Mouse (Mus musculus) forebrain, embryonic 10.5 days (tissue): ENCODE data around the gene Tbk1. TPM values are rescaled to one million over a fixed set of nuclear protein-coding genes. Genes with fewer than 3 reads are reported as not detected.
A peak's percentile ranks its signal among the peaks of the same experiment; 100 is the strongest.

ENCODE experiments used
- DNase-seq: peaks from one replicate; pipeline ENCODE4 v3.0.0-alpha.2; 2017; ENCODE audit warnings: low spot score; ENCODE audit errors: extremely low spot score
- H3K27ac ChIP-seq: fragments of 300-500 bp; sonication (generic); 2 replicates; pipeline ENCODE4 v1.5.1; 2016; ENCODE audit warnings: mild to moderate bottlenecking
- H3K27me3 ChIP-seq: fragments of 300-500 bp; sonication (generic); 2 replicates; pipeline ENCODE4 v1.6.1; 2016; ENCODE audit warnings: mild to moderate bottlenecking; ENCODE audit not compliant: poor library complexity, severe bottlenecking
- H3K36me3 ChIP-seq: fragments of 300-500 bp; sonication (generic); replicated peaks from 2 replicates; pipeline ENCODE4 v1.6.1; 2016; ENCODE audit warnings: mild to moderate bottlenecking, moderate library complexity
- H3K4me1 ChIP-seq: fragments of 300-500 bp; sonication (generic); 2 replicates; pipeline ENCODE4 v1.6.1; 2016
- H3K4me3 ChIP-seq: fragments of 300-500 bp; sonication (generic); 2 replicates; pipeline ENCODE4 v1.5.1; 2016; ENCODE audit warnings: mild to moderate bottlenecking, moderate library complexity
- H3K9me3 ChIP-seq: fragments of 300-500 bp; sonication (generic); 2 replicates; pipeline ENCODE4 v1.6.1; 2016; ENCODE audit warnings: mild to moderate bottlenecking, moderate library complexity
- WGBS: fragments of 180-500 bp; shearing (Covaris S2); methylation state at CpG from one replicate; pipeline ENCODE4 v1.1.7; 2016; 5-methylcytosine and 5-hydroxymethylcytosine counted together
- polyA plus RNA-seq: library from polyadenylated mRNA; unstranded; fragments of >200 nt; fragmentation: Nextera tagmentation; extraction: Ambion mirVana; gene quantifications from 2 replicates; pipeline ENCODE4 v1.2.1, GENCODE M21; 2016

Tbk1 gene
- polyA plus RNA-seq, result 30.1 and 34.9 TPM in 2 replicates

DNA sequence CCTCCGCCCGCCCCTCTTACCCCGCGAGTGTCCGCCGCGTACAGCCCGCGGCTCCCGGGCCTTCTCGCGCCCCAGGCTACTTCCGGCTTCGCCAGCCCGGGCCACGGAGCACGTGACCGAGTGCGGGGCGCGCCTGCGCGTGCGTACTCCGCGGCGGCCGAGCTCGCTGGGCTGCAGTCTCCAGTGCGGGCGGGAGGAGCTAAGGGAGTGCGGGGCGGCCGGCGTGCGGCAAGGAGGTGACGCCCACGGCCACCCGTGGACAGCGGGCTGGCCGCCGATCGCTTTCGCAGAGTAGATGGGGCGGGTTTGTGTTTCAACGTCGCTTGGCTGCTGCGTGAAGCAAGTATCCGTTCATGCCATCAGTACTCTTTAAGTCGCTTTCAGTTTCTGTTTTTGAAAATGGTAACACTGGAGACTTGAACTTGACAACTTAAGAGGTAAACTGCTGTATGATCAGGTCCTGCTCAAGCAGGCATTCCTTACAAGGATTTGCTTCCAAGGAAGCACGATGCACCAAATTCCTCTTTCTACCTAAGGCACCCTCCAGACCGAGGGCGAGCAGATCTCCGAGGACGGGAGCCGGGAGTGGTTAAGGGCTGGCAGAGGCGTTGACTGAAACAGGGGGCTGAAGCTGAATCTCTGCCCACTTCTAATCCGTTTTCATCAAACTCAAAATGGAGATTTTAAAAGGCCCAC is at the start of gene Tbk1:
Gene Tbk1, minus strand, starts transcription at position 113 of the 696 bp plus-strand sequence.
- H3K27ac ChIP-seq, result peak within 1 kb of the TSS; percentile 93
- WGBS, result under 1% methylated on average over 58 of the region's 58 CpGs
- peak within 1 kb of the TSS; percentile 86 for H3K4me3 ChIP-seq
- peak; percentile 87 for DNase-seq
- H3K36me3 ChIP-seq, result peaks cover 56% of the 10 kb centered on the region
- peaks cover 20% of the 10 kb centered on the region for H3K4me1 ChIP-seq
- no peaks in the 10 kb centered on the region for H3K9me3 ChIP-seq
- no peaks in the 10 kb centered on the region for H3K27me3 ChIP-seq

DNA sequence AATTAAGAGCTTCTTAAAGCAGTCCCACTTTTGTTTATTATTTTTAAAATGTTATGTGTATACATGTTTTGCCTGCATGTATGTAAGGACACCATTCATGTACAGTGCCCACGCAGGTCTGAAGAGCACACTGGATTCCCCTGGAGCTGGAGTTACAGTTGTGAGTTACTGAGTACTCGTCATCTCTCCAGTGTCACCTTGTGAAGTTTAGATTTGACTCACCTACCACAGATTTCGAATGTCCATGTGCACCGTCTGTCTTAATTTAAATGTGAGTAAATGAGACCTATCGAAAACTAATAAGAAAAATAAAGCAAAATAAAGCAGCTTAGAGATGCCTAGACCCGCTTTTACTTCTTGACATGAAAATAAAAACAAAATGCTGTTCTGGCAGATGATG is 49.7 kb upstream of the Tbk1 start:
- DNase-seq, result no peak
- H3K27ac ChIP-seq, result no peak overlapping the region
- H3K4me3 ChIP-seq, result no peak overlapping the region
- H3K36me3 ChIP-seq, result no peaks in the 10 kb centered on the region
- H3K4me1 ChIP-seq, result peaks cover 15% of the 10 kb centered on the region
- no peaks in the 10 kb centered on the region for H3K9me3 ChIP-seq
- H3K27me3 ChIP-seq, result peaks cover 15% of the 10 kb centered on the region
- WGBS, result 94% methylated on average over 6 of the region's 6 CpGs

- H3K27me3 ChIP-seq, result no peaks in the 10 kb centered on the region
- no peak overlapping the region for H3K27ac ChIP-seq
- H3K9me3 ChIP-seq, result no peaks in the 10 kb centered on the region
- H3K4me1 ChIP-seq, result no peaks in the 10 kb centered on the region
- no peak for DNase-seq
- H3K36me3 ChIP-seq, result no peaks in the 10 kb centered on the region
- WGBS, result 79% methylated on average over 1 of the region's 1 CpGs
- no peak overlapping the region for H3K4me3 ChIP-seq
Observed at GRCm38 (mm10) chr10:121634159-121634558, 47.6 kb upstream of the Tbk1 start.

DNA sequence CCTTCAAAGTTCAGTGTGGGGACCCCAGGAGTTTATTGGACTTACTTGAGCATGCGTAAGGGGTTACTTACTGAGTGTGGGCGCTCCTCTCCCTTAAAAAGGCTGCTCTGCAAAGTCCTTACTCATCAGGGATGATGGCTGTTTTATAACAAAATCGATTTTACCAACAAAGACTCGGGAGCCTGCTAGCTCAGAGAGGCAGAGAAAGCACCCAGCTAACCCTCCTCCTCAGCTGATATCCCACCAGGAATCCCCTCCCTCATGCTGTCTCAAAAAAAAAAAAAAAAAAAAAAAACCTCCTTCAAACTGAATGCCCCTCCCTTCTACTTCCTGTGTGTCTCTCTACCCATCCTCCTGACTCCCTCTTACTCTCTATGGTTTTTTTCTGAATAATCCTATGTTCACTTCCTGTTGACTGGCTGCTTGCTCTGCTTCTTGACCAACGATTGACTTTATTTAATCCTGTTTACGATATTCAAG is 42.0 kb upstream of the Tbk1 start:
- no peak for DNase-seq
- 91% methylated on average over 6 of the region's 6 CpGs for WGBS
- H3K27ac ChIP-seq, result no peak overlapping the region

DNA sequence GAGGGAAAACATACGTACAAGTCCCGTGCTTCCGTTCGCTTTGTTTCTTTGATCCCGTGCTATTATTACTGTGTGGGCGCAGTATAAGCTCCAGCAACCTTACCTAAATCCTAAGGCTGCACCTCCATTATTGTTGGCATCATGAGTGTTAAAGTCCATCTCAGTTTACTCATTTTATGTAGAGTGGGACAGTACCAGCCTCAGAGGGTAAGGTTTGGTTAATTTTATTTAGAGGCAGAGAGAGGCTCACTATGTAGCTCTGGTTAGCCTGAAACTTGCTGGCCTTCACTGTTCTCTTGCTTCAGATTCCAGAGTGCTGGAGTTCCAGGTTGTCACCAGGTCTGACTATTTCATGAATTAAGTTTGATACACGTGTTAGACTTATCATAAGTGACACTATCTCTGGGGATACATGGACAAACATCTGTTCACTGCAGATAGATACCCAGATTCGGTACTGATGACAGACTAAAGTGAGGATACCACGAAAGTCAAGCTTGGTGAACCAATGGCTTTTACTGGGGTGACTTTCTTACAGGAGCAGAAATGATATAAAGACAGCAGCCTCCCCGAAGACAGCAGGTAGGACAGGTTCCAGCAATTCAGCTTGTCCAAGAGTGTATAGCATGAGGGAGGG is 40.7 kb upstream of the Tbk1 start:
- Histone ChIP-seq H3K4me1 (peaks cover 21% of the 10 kb centered on the region), H3K27me3 (no peaks in the 10 kb centered on the region), H3K27ac (peak overlapping the region; percentile 95; the same call in 1 of the 2 replicates), H3K9me3 (no peaks in the 10 kb centered on the region), H3K36me3 (peaks cover 14% of the 10 kb centered on the region), H3K4me3 (peak overlapping the region; percentile 88; the same call in 1 of the 2 replicates)
- no peak for DNase-seq
- 92% methylated on average over 10 of the region's 10 CpGs for WGBS

More for the DNA sequence above, 42.0 kb upstream of the Tbk1 start:
- Histone ChIP-seq H3K27me3 (no peaks in the 10 kb centered on the region), H3K36me3 (peaks cover 5% of the 10 kb centered on the region; the same call in 1 of the 2 replicates), H3K9me3 (no peaks in the 10 kb centered on the region), H3K4me1 (peaks cover 20% of the 10 kb centered on the region), H3K4me3 (no peak overlapping the region)

DNA sequence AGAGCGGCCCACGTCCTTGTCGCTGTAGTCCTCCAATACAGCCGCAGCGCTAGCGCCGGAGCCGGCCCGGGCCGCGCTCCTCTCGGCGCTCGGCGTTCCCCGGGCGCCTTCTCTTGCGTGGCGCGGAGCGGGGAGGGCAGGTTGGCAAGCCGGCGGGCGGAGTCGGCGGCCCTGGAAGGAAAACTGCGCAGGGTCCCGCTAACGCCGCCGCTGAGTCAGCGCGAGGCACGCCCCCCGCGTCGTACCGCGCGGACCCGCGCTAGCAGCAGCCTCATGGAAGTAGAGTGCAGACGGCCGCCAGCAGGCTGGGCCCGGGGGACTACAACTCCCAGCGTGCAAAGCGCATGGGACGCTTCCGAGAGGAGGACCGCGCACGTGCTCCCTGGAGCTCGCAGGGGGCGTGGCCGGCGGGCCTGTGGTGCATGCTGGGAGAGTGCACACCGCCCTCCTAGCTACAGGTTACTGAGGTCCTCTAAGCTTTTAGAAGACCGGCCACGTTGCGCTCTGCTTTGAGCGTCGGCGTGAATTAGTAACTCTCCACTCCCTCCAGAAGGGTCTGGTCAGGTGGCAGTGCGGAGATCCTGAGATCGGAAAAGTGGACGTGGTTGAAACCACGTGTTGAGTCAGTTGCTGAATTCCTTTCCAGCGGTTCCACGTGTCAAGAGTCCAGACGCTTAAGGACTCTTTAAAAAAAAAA is 39.7 kb upstream of the Tbk1 start, which contains the start of gene Xpot:
Gene Xpot, minus strand, starts transcription at position 147 of the 697 bp plus-strand sequence.
- H3K4me1 ChIP-seq, result peaks cover 21% of the 10 kb centered on the region
- peak; percentile 98 for DNase-seq
- WGBS, result under 1% methylated on average over 70 of the region's 70 CpGs

DNA sequence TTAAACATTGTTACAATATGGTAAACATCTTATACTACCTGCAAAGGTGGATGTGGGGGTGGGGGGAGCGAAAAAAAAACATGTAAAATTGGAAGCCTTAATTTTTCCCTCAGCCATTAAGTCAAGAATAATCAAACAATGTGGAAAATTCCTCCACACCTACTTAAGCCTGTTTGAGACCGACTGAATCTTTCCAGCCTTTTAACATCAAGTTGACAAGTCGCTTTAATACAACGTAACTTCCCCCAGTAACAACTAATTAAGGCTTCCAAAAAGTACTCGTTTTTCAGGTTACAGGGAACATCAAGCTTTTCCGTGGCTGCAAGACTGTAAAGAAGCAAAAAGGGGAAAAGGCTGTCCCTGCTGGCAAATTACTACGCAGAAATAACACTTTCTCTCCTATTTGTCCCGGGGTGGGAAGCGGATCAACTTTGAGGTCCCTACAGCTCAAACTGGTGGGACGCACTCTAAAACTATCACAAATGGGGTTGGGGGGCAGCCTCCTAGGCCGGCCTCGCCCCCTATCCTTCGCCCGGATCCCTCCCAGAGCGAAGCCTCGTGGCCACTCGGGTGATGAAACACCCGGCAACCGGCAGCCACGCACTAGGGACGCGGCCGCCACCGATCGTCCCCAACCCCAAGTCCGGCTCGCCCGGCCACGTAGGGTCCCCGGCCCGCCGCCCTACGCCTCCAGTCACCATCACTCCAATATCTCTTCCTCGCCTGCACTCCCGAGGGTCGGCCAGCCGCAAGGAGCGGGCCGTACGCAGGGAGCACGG is 39.0 kb upstream of the Tbk1 start:
- Histone ChIP-seq H3K4me3 (peak overlapping the region; percentile 88), H3K27me3 (no peaks in the 10 kb centered on the region), H3K27ac (peak overlapping the region; percentile 95), H3K36me3 (peaks cover 31% of the 10 kb centered on the region), H3K9me3 (no peaks in the 10 kb centered on the region), H3K4me1 (peaks cover 21% of the 10 kb centered on the region)
- WGBS, result under 1% methylated on average over 41 of the region's 41 CpGs
- no peak for DNase-seq

More for the DNA sequence above, 39.7 kb upstream of the Tbk1 start, which contains the start of gene Xpot:
- Histone ChIP-seq H3K36me3 (peaks cover 24% of the 10 kb centered on the region), H3K27ac (peak within 1 kb of the TSS; percentile 95), H3K9me3 (no peaks in the 10 kb centered on the region), H3K27me3 (no peaks in the 10 kb centered on the region), H3K4me3 (peak within 1 kb of the TSS; percentile 88)

DNA sequence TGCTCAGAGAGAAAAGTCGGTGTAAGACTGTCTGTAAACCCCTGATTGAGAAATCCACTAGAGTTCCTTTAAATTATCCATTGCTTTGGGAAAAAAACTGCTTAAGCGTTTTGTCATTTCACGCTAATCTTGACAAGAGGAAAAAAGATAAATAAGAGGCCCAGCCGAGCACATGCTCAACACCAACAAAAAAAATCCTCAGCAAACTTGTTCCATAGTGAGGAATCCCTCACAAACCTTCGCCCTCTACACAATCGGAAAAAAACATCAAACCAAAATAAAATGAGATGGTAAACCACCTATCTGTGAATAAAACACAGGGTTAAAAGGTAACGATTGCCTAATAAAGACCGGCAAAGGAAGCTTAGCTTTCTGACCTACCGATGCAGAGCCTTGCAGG is 38.4 kb upstream of the Tbk1 start:
- no peaks in the 10 kb centered on the region for H3K9me3 ChIP-seq
- H3K4me1 ChIP-seq, result peaks cover 21% of the 10 kb centered on the region
- peak overlapping the region; percentile 95 for H3K27ac ChIP-seq
- H3K36me3 ChIP-seq, result peaks cover 37% of the 10 kb centered on the region
- DNase-seq, result no peak
- H3K27me3 ChIP-seq, result no peaks in the 10 kb centered on the region
- WGBS, result 33% methylated on average over 9 of the region's 9 CpGs
- peak overlapping the region; percentile 88 for H3K4me3 ChIP-seq

- H3K9me3 ChIP-seq, result no peaks in the 10 kb centered on the region
- WGBS, result 94% methylated on average over 7 of the region's 7 CpGs
- peaks cover 21% of the 10 kb centered on the region for H3K4me1 ChIP-seq
- H3K27ac ChIP-seq, result no peak overlapping the region
- no peak overlapping the region for H3K4me3 ChIP-seq
- no peak for DNase-seq
- no peaks in the 10 kb centered on the region for H3K27me3 ChIP-seq
- peaks cover 50% of the 10 kb centered on the region for H3K36me3 ChIP-seq
Observed at GRCm38 (mm10) chr10:121623670-121624069, 37.1 kb upstream of the Tbk1 start.

DNA sequence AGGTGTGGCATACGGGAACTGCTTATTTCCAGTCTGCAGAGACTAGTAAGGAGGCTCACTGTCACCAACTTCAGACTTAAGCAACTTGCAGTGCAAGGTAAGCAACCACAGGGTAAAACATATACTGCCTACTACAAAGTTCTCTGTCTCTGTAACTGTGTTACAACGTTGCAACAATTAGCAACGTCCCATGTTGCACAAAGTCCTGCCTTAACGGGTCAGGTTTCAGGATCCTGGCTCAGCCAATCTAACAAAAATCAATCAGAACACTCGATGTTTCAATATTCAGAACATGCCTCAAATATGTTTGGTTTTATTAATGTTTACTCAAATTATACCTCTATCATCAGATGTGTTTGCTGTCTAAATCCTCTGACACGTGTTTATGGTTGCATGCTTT is 35.8 kb upstream of the Tbk1 start:
- no peak overlapping the region for H3K27ac ChIP-seq
- no peak overlapping the region for H3K4me3 ChIP-seq
- 93% methylated on average over 6 of the region's 6 CpGs for whole genome bisulfite sequencing
- no peaks in the 10 kb centered on the region for H3K9me3 ChIP-seq
- peaks cover 63% of the 10 kb centered on the region for H3K36me3 ChIP-seq
- DNase-seq, result no peak
- H3K27me3 ChIP-seq, result no peaks in the 10 kb centered on the region
- peaks cover 21% of the 10 kb centered on the region for H3K4me1 ChIP-seq

DNA sequence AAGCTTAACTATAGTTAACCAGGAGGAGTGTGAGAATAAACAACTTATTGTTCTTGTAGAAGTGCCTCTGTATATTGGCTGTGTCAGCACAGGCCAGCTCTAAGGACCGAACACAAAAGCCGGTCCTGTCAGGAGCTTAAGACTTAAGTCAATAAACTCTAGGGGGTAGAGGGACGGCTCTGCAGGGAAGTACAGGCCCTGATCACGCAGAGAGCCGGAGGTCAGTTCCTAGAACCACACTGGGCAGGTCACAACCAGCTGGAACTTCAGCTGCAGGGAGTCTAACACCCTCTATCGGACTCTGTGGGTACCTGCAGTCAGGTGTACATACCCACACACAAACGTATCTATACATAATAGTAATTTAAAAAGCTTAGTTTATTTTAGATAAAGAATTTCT is 29.3 kb upstream of the Tbk1 start:
- H3K4me1 ChIP-seq, result no peaks in the 10 kb centered on the region
- H3K27ac ChIP-seq, result no peak overlapping the region
- no peak for DNase-seq
- H3K4me3 ChIP-seq, result no peak overlapping the region
- 49% methylated on average over 7 of the region's 7 CpGs for WGBS
- H3K9me3 ChIP-seq, result no peaks in the 10 kb centered on the region
- no peaks in the 10 kb centered on the region for H3K27me3 ChIP-seq
- peaks cover 99% of the 10 kb centered on the region for H3K36me3 ChIP-seq
